Mouse (Mus musculus) cerebellum, postnatal 14 days (tissue): ENCODE data around the gene Dot1l.
A peak's percentile ranks its signal among the peaks of the same experiment; 100 is the strongest.

Experiments used
- DNase-seq, 2 experiments: peaks; one replicate each; pipeline ENCODE4 v3.0.0; 2021; ENCODE audit warnings: mixed read lengths in 2 of 2

The Dot1l gene

GRCm38 (mm10) chr10:80758651-80759050 lies 3.6 kb downstream of the Dot1l start:
- no peak for DNase-seq

DNA sequence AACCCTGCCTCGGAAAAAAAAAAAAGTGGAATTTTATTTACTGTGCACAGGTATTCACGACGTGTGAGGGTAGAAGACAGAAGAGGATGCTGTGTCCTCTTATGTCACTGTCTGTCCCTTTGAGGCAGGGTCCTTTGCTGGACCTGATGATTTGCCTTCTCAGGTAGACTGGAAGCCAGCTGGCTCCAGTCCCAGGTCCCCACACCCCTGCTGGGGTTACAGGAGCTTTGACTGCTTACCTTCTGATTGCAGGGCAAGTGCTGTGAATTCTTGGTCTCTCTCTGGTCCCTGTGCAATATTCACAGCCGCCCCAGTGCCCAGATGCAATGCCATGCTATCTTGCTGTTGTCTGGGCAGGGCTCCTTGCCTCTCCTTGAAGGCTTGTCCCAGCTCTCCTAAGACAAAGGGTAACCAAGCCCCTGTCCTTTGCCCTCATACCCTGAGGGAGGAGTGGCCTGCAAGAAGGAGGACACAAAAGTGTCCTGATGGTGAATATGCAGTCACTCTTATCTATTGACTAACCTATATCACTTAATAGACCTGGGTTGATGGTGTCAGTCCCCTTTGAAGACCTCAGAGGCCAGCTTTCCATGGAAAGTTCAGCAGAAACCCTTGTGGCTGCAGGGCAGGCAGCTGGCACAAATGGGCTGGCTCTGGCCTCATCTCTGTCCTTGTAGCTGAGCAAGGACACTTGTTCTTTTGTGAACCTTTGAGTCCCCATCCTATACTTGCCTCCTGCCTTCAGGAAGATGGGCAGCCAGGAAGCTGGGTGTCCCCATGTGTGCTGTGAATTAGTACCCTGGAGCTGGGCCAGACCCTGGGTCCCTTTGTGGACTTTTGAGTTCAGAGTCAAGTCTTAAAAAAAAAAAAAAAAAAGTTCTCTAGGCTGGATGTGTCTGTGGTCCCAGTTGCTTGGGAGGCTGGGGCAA lies 5.9 kb downstream of the Dot1l start:
- DNase-seq = peak; percentile 61 to 74

DNA sequence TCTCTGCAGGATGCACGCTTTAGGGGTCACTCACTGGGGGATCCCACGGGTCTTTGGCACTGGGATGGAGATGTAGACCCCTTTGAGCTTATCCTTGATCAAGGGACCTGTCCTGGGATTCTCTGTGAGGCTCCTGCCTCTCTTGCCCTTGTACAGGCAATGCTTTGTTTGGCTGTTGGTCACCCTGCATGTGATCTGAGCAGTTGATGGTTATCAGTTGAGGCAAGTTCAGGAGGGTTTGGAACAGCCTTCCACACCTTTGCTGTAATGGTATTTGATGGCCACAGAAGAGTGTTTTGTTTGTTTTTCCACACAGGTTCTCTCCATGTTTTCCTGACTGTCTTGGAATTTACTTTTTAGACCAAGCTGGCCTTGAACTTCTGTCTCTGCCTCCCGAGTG lies 6.8 kb downstream of the Dot1l start:
- no peak for DNase-seq

DNA sequence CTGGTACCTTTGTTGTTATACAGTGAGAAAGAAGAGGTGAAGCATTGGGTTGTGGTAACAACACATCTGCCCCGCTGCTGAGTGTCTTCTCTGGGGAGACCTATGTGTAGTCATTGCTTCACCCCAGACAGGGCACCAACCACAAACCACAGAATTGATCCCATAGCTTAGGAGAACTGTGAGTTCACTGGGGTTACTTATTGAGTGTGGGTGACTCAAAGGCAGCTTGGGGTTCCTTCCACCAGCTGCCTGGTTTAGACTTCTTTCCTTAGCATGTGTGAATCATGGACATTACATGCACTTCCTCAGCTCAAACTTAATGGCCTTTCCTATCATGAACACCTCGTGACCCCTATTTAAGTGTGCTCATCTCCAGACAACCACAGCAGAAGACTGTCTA lies 8.5 kb downstream of the Dot1l start:
- no peak for DNase-seq

DNA sequence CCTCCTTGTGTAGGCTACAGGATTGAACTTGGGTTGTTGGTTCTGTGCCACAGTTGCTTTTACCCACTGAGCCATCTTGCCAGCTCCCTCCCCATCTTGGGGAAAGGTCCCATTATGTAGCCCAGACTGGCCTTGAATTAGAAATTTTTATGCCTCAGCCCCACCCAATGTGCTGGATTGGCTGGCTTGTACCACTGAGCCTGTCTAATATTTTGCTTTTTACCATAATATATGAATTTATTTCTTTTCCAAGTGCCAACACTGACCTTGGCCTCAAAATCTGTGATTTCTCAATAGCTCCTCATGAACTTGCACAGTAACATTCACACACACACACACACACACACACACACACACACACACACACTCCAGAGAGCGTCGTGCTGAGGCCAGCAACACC lies 10.7 kb downstream of the Dot1l start:
- DNase-seq = no peak

DNA sequence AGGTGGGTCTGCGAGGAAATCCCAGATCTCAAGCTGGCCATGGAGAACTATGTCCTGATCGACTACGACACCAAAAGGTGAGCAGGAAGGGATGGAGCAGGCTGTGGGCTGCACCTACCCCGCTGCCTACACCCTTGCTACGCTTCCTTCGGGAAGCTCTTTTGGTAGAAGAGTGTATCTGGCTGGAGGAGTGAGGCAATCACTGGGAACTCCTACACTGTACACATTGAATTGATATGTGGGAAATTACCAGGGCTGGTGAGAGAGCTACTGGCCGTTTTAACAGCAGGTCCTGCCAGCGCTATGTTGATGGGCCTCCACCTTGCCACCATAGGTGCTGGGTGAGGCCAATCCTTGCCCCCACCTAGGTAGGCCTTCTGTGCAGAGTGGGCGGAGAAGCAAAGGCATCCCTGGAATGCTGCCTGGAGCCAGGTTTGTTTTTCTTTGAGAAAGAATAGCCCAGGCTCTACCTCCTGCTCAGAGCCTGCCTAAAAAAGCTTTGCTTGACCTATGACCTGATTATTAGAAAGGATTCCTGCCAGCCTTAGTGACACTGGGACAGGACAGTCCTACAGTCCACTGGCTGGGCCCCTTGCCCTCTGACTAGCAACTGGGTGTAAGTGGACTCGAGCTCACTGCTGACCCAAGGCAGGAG lies 11.3 kb downstream of the Dot1l start:
- no peak for DNase-seq

DNA sequence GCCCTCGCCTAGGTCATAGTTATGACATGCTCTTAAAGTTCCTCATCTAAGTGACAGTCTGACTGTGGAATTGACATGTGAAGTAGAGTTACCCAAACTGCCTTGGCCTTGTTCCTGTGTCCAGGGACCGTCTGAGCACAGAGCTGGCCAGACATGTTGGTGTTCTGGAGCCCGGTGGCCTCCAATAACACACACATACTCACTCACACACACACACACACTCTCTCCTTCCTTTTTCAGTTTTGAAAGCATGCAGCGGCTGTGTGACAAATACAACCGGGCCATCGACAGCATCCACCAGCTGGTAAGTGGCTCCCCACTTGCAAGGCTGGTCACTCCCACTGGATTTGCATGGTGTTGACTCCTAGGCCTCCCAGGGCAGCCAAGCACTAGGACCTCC lies 13.4 kb downstream of the Dot1l start:
- no peak for DNase-seq

- DNase-seq = peak in 1 of 2 experiments; percentile 45
Measured at GRCm38 (mm10) chr10:80773816-80774215, 18.8 kb downstream of the Dot1l start.

DNA sequence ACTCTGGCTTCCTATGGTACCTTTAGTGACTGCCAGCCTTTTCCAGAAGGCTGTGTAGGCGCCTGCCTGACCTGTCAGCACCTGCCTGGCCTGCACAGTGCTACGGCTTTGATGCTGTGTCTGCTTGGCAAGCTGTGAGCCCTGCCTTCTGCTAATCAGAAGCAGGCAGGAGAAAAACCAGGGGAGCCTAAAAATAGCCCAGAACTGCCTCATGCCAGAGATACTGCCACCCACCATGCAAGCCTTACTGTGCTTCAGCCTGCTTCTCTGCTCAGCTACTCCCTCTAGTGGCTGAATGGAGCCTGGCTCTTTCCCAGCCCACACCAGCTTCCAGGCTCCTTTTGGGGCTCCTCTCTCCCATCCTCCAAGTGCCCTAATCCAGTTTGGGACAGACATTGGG lies 19.5 kb downstream of the Dot1l start:
- DNase-seq = peak; percentile 97 to 98

DNA sequence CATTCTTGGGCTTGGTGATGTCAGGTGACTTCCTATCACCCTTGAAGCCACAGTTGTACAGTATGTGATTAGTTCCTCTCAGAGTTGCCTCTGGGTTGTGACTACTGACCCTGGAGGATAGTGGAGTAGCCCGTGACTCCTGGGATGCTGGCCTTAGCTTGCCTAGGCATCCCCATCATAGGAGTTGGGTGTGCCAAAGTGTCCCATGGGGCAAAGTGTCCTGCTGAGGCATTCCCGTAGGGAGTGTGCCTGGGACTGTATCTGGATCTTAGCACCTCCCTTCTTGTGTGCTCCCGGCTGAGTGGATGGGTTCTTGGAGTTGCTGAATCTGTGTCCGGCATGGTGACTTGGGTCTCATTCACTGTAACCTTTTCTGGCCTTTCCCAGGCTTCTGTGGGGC lies 20.0 kb downstream of the Dot1l start:
- peak in 1 of 2 experiments; percentile 61 for DNase-seq

- DNase-seq = peak; percentile 76 to 83
Measured at GRCm38 (mm10) chr10:80775731-80776130, 20.7 kb downstream of the Dot1l start.

DNA sequence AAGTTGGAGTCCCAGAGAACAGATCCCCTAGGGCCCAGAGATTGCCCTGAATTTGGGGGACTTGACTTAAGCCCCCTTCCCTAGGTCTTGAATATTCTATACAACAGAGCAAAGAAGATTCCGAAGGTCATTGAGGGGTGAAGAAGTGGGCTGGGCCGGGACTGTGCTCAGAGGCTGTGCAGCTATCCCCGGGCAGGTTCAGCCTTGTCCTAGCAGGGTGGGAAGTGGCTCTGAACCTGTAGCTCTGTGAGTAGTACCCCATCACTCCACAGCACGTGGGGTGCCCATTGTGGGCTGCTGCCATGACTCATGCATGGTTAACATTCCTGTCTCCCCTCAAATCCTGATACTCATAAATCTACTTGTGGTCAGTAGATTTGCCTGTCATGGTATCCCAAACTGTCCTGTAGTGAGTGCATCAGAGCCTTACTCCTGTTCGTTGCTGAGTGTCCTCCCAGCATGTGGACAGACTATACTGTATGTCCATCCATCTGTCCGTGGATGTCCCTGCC lies 21.4 kb downstream of the Dot1l start:
- DNase-seq = peak in 1 of 2 experiments; percentile 27

DNA sequence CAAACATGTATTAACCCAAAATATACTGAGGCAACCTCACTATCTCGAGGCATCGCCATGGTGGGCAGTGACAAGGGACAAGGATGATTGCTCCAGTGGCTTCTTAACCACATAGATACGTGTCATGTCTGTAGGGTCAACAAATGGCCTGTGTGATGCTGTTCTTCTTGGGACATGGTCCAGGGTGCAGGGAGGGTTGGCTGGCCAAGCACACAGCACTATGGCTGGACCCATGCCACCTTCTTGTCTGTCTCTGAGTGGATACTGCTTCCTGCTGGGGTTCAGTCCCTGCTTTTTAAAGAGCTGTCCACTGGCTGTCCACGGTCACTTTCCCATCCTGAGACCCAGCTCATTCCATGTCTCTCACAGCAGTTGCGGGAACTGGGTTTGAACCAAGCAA lies 22.1 kb downstream of the Dot1l start:
- DNase-seq = peak; percentile 63 to 66

DNA sequence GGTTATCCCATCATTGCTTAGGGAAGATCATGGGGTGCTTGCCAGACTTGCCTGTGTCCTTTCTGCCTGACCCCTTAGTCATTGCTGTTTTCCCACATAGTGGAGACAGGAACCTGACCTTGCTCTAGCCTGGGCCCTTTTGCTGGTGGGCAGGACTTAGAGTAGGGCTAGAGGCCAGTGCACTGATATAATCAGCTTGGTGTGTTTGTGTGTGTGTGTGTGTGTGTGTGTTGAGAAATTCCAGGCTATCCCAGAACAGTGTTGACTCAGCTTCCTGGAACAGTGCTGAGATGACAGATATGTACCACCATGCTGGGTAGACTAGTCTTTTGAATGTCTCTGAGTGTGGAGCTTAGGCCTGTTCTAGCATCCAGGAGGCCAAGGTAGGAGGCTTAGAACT lies 24.6 kb downstream of the Dot1l start:
- no peak for DNase-seq

DNA sequence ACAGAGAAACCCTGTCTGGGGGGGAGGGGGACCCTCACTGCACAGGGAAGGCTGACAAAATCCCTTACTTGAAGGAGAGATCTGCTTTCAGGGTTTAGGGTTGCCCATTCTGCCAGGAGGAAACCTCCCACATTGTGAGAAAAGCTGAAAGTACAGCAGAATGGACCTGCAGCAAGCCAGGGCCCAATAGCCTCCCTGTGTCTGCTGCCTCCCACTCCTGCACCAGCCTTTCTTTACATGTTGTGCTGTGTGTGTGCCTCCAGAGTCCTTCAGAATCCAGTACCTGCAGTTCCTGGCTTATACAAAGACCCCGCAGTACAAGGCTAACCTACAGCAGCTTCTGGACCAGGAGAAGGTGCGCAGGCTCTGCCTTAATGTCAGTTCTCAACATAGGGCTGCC lies 29.3 kb downstream of the Dot1l start:
- DNase-seq = no peak

DNA sequence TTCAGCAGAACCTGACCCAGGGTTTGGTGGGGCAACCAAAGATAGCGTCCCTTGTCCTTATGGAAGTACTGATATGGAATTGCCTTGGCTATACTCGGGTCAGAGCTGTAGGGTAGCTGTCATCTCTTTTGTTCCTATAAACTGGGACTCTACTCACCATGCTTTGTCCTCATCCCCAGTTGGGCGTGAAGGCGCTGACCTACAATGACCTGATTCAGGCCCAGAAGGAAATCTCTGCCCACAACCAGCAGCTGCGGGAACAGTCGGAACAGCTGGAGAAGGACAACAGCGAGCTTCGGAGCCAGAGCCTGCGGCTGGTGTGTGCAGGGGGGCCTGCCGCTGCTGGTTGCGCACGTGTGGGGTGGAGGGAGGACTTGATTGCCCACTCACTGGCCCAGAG lies 29.9 kb downstream of the Dot1l start:
- no peak for DNase-seq

DNA sequence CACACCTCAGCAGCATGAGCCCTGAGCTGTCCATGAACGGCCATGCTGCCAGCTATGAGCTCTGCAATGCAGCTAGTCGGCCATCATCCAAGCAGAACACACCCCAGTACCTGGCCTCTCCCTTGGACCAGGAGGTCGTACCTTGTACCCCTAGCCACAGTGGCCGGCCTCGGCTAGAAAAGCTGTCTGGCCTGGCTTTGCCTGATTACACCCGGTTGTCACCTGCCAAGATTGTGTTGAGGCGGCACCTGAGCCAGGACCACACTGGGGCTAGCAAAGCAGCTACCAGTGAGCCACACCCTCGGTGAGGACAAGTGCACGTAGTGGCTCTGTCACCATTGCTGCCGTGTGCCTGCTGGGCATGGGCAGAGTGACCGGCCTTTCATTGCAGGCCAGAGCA lies 31.0 kb downstream of the Dot1l start:
- DNase-seq = no peak

GRCm38 (mm10) chr10:80787517-80787916 lies 32.5 kb downstream of the Dot1l start:
- no peak for DNase-seq

DNA sequence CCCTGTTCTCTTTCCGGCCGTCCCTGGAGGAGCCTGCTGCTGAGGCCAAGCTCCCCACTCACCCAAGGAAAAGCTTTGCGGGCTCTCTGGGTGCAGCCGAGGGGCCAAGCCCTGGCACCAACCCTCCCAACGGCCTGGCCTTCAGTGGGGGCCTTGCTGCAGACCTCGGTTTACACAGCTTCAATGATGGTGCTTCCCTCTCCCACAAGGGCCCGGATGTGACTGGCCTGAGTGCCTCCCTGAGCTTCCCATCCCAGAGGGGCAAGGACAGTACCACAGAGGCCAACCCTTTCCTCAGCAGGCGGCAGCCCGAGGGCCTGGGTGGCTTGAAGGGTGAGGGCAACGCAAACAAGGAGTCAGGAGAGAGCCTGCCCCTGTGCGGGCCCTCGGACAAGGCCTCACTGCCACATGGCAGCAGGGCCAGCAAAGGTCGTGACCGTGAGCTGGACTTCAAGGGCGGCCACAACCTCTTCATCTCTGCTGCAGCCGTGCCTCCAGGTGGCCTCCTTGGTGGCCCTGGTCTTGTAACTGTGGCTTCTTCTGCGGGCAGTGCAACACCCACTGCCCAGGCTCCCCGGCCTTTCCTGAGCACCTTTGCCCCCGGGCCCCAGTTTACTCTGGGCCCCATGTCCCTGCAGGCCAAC lies 35.9 kb downstream of the Dot1l start:
- DNase-seq = no peak

DNA sequence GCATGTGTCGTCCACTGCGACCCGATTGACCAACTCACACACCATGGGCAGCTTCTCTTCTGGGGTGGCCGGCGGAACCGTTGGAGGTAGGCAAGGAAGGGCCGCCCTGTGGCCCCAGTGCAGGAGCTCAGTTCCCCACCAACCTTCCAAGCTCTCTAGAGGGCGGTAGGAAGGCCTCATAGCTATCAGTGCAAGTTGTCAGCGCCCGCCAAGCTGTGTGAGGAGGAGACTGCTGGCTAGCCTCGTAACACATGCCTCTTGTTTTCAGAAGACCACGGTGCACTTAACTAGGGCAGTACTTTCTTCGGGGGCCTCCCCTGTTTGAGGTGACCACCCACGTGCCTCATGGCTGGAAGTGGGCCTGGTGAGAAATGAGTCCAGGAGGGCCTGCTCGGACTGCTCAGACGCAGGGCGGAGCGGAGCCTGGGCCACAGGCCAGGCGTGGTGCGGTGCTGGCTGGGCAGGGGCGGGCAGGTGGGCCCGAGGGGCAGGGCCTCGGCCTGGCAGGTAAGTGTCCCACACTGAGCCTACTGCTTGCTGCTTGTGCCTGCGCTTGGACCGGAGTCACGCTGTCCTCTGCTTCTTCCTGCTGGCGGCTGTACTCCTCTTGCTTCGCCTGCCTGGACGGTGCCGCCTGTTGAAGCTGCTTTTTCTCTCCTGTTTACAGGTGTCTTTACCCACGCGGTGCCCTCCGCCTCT lies 36.6 kb downstream of the Dot1l start:
- no peak for DNase-seq

GRCm38 (mm10) chr10:80792175-80793032 lies 37.4 kb downstream of the Dot1l start:
- peak; percentile 84 to 85 for DNase-seq
